Mouse (Mus musculus) cerebellum, adult 2 months (tissue): ENCODE results near the gene Mrps7. TPM values are rescaled to one million over a fixed set of nuclear protein-coding genes. Genes with fewer than 3 reads are reported as not detected.
"Not testable (repeated sequence)": the region's sequence is repeated elsewhere in the genome, so short reads cannot be mapped to it uniquely, and the experiment has no call there.

Source experiments
- DNase-seq, 2 experiments: peaks; one replicate each; pipeline ENCODE4 v3.0.0; 2021
- H3K27ac ChIP-seq: fragments of 200-500 bp; 2 replicates; pipeline ENCODE4 v1.5.1; 2012; ENCODE audit warnings: low read length, control low read depth, inconsistent platforms; ENCODE audit not compliant: insufficient read depth
- H3K27me3 ChIP-seq: fragments of 200-500 bp; 2 replicates; pipeline ENCODE4 v1.6.1; 2012; ENCODE audit warnings: inconsistent platforms, mild to moderate bottlenecking, low read length, moderate library complexity; ENCODE audit not compliant: control insufficient read depth, insufficient read depth
- H3K4me1 ChIP-seq: fragments of 200-500 bp; 2 replicates; pipeline ENCODE4 v1.6.1; 2011; ENCODE audit warnings: low read length; ENCODE audit not compliant: control insufficient read depth, insufficient read depth
- H3K4me3 ChIP-seq: fragments of 200-500 bp; replicated peaks from 2 replicates; pipeline ENCODE3; 2011; ENCODE audit warnings: mild to moderate bottlenecking, low read depth, low read length, control low read depth; ENCODE audit not compliant: insufficient read depth
- CTCF ChIP-seq: fragments of 200-500 bp; IDR thresholded peaks from 2 replicates; pipeline ENCODE4 v1.5.1; 2011; ENCODE audit warnings: low read depth, mild to moderate bottlenecking, control low read depth, low read length, moderate library complexity, borderline replicate concordance; ENCODE audit not compliant: insufficient read depth
- POLR2A ChIP-seq: fragments of 200-500 bp; IDR thresholded peaks from 2 replicates; pipeline ENCODE4 v1.6.1; 2011; ENCODE audit warnings: low read length, control low read depth, borderline replicate concordance; ENCODE audit not compliant: insufficient read depth
- WGBS: fragments of 180-500 bp; shearing (Covaris S2); methylation state at CpG from one replicate; pipeline ENCODE4 v1.1.7; 2018; 5-methylcytosine and 5-hydroxymethylcytosine counted together
- polyA plus RNA-seq: library from polyadenylated mRNA; depleted of rRNA; stranded (reverse); fragments of >200 nt; gene quantifications from 2 replicates; pipeline ENCODE4 v1.2.3, GENCODE M21; 2012

Mrps7 gene
- polyA plus RNA-seq, 1 experiment, result 55.9 TPM

DNA sequence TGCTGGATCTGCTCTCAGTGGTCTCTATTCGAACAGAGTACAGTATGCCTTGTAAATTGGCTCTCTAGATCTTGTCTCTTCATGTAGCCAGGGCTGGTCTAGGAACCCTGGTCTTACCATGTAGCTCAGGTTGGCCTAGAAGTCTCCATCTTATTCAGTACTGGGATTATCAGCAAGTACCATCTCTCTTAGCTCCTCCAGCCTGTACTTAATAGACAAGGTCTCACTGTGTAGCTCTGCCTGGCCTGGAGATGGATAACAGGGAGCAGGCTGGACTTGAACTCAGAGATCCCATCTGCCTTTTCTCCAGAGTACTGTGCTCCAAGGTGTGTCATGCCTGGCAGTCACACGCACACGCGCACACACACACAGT lies 37.9 kb downstream of the Mrps7 start:
- 84% methylated on average over 4 of the region's 4 CpGs for WGBS
- TF ChIP-seq CTCF (no peak), POLR2A (no peak)
- H3K4me1 ChIP-seq, result no peaks in the 10 kb centered on the region
- no peak overlapping the region for H3K4me3 ChIP-seq
- no peaks in the 10 kb centered on the region for H3K27me3 ChIP-seq
- no peak for DNase-seq
- no peak overlapping the region for H3K27ac ChIP-seq

- DNase-seq, result no peak
- Histone ChIP-seq H3K4me3 (no peak overlapping the region), H3K27me3 (no peaks in the 10 kb centered on the region), H3K4me1 (no peaks in the 10 kb centered on the region; the same call in 1 of the 2 replicates), H3K27ac (no peak overlapping the region)
- no peak for TF ChIP-seq POLR2A
- no peak for TF ChIP-seq CTCF
- WGBS, result 40% methylated on average over 2 of the region's 2 CpGs
Measured at GRCm38 (mm10) chr11:115642705-115643104, 39.0 kb downstream of the Mrps7 start.

GRCm38 (mm10) chr11:115643265-115643664 lies 39.5 kb downstream of the Mrps7 start:
- 71% methylated on average over 10 of the region's 10 CpGs for WGBS
- TF ChIP-seq CTCF, result no peak
- no peak for TF ChIP-seq POLR2A
- Histone ChIP-seq H3K4me3 (no peak overlapping the region), H3K4me1 (peaks cover 4% of the 10 kb centered on the region), H3K27ac (no peak overlapping the region), H3K27me3 (no peaks in the 10 kb centered on the region)
- no peak for DNase-seq

DNA sequence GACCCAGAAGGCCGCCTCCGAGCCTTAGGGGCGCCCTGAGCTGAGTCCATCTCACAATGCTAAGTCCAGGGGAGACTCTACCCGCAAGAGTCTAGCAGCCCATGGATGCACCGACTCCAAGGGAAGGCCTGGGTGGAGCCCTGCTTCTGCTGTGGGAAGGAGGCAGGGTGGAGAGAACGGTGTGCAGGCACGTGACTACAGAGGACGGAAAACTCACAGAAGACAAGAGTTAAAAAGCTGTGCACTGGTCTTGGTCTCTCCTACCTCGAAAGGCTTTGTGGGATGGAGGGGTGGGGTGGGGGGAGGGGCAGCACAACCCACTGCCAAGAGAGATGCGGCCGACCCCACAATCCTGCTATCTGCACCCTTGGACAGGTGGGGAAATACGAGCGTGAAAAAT lies 40.6 kb downstream of the Mrps7 start:
- no peak for DNase-seq
- TF ChIP-seq POLR2A (no peak), CTCF (no peak)
- Histone ChIP-seq H3K27ac (no peak overlapping the region), H3K4me3 (no peak overlapping the region), H3K4me1 (peaks cover 14% of the 10 kb centered on the region), H3K27me3 (no peaks in the 10 kb centered on the region)
- WGBS, result 86% methylated on average over 13 of the region's 13 CpGs

DNA sequence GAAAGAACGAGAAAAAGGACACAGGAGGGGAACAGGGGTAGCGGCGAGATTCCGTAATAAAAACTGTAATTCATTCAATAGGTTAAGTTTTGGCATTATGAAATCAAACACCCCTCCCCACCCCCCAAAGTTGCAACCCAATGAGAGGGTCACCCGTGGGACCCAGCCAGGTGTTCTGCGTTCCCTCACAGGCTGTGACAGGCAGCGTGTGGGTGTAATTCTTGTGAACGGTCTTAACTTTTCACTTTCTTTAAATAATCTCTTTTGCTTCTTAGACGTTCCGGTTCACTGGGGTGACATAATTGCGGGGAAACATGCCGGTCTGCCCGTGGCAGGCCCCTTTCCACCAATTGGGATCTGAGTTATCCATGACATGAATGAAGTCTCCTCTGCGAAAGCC lies 41.8 kb downstream of the Mrps7 start:
- H3K4me1 ChIP-seq, result peaks cover 23% of the 10 kb centered on the region
- not testable (repeated sequence) for H3K27me3 ChIP-seq, H3K27ac ChIP-seq, DNase-seq, H3K4me3 ChIP-seq
- WGBS, result 86% methylated on average over 14 of the region's 14 CpGs

DNA sequence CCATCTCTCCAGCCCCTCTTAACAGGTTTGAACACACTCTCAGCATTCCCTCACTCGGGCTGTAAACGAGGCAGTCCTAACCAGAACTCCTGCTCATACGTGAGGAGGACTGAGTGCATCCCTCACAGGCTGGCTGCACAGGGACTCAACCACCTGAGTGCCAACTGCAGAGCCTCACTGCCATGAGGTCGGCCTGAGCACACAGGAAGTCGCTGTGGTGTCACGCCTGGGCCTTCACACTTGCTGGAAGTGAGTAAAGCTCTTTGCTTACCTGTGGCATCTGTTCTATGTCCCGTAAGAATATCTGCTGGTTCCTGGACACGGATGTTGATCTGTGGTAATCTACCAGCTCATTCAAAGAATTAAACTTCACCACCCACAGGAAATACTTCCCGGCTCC lies 42.7 kb downstream of the Mrps7 start:
- H3K4me1 ChIP-seq, result peaks cover 32% of the 10 kb centered on the region
- no peak for TF ChIP-seq POLR2A
- no peak overlapping the region for H3K4me3 ChIP-seq
- H3K27me3 ChIP-seq, result no peaks in the 10 kb centered on the region
- DNase-seq, result no peak
- H3K27ac ChIP-seq, result no peak overlapping the region
- WGBS, result 91% methylated on average over 9 of the region's 9 CpGs

DNA sequence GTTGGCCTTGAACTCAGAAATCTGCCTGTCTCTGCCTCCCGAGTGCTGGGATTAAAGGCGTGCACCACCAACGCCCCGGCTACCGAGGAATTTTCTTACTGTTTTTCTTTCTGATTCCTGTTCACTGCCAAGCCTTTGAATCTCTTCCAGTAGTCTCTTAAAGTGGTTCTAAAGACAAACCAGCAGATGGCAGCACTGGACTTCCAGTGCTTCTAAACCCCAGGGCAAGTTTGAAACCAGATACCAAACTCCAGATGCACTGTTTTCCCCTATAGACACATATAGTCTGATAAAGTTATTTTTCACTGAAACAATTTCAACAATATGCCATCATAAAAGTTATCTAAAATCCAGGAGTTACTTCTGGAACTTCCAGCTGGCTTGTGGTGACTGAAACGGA lies 43.7 kb downstream of the Mrps7 start:
- peaks cover 37% of the 10 kb centered on the region for H3K4me1 ChIP-seq
- DNase-seq, result peak in 1 of 2 experiments; percentile 79
- 8% methylated on average over 6 of the region's 6 CpGs for WGBS

GRCm38 (mm10) chr11:115649706-115650105 lies 46.0 kb downstream of the Mrps7 start:
- Histone ChIP-seq H3K4me3 (no peak overlapping the region), H3K27ac (peak overlapping the region; percentile 98), H3K4me1 (peaks cover 48% of the 10 kb centered on the region), H3K27me3 (no peaks in the 10 kb centered on the region)
- WGBS, result 3% methylated on average over 10 of the region's 10 CpGs
- DNase-seq, result peak; percentile 90 to 97
- TF ChIP-seq CTCF (no peak), POLR2A (0 out of 2 replicates have a peak, but pooled peaks have one; percentile 14)

More for the DNA sequence above, 43.7 kb downstream of the Mrps7 start:
- no peak overlapping the region for H3K27ac ChIP-seq
- H3K27me3 ChIP-seq, result no peaks in the 10 kb centered on the region
- TF ChIP-seq POLR2A (no peak), CTCF (peak; percentile 69)
- no peak overlapping the region for H3K4me3 ChIP-seq
